Mouse (Mus musculus): ENCODE measurements around the gene Nedd9. TPM values are rescaled to one million over a fixed set of nuclear protein-coding genes. Genes with fewer than 3 reads are reported as not detected.

Gene Nedd9
- polyA plus RNA-seq, 1 experiment from 2014 or later = 6.0 TPM

DNA sequence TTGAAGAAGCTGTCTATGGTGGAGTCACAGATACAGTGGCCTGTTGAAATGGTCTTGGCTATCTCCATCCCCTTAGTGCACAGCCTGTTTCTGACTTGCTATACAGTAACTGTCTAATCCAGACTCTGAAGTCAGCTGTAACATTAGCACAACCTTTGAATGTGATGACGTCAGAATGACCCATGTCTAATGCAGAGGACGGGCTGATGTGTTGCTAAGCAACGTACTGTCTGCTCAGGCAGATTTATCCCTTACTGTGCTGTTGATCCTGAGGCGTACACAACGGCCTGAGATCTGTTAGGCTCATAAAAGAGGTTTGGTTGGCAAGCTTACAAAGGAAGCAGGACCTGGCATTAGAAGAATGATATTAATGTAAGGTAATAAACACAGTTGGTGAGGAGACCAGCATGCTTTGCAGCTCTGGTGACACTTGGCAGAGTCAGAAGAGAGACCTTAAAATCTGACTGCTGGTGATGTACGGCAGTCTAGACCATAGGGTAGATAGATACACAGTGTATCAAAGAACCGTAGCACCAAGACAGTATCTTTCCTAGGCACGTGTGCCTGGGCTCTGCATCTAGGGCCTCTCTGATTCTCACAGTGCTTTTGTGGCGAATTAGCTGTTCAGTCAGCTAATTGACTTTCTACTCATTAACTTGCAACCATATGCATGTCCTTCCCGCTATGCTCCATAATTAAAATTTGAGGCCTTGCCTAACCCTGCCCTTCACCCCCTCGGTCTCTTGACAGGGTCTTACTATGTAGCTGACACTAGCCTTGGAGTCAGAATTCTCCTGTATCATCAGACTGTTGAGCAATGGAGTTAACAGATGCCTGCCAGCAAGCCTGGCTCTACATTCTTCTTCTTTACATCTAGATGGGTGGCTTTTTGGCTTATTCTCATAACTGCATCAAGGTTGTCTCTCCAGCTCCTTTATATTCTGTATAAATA, 70.8 kb downstream of the Nedd9 start:
- no peak for ATAC-seq (ENCODE audit: low read depth)
- H3K27me3 ChIP-seq (ENCODE audit: control insufficient read depth, insufficient read depth, low read depth, low read length) = no peaks in the 10 kb centered on the region
- H3K27ac ChIP-seq (ENCODE audit: low read length) = no peak overlapping the region
- H3K9me3 ChIP-seq (replicated peaks; ENCODE audit: control insufficient read depth, low read length) = no peaks in the 10 kb centered on the region
- H3K4me1 ChIP-seq (ENCODE audit: control insufficient read depth, low read depth, low read length) = no peaks in the 10 kb centered on the region
- 60% methylated on average over 11 of the region's 11 CpGs for WGBS (ENCODE audit: insufficient replicate concordance)
- no peak overlapping the region for H3K4me3 ChIP-seq (ENCODE audit: low read depth, low read length)
- no peak overlapping the region for H3K4me2 ChIP-seq (ENCODE audit: low read depth, low read length)
- H3K9ac ChIP-seq (ENCODE audit: low read depth, low read length) = no peak overlapping the region
- no peaks in the 10 kb centered on the region for H3K36me3 ChIP-seq (ENCODE audit: control insufficient read depth, insufficient read depth)

DNA sequence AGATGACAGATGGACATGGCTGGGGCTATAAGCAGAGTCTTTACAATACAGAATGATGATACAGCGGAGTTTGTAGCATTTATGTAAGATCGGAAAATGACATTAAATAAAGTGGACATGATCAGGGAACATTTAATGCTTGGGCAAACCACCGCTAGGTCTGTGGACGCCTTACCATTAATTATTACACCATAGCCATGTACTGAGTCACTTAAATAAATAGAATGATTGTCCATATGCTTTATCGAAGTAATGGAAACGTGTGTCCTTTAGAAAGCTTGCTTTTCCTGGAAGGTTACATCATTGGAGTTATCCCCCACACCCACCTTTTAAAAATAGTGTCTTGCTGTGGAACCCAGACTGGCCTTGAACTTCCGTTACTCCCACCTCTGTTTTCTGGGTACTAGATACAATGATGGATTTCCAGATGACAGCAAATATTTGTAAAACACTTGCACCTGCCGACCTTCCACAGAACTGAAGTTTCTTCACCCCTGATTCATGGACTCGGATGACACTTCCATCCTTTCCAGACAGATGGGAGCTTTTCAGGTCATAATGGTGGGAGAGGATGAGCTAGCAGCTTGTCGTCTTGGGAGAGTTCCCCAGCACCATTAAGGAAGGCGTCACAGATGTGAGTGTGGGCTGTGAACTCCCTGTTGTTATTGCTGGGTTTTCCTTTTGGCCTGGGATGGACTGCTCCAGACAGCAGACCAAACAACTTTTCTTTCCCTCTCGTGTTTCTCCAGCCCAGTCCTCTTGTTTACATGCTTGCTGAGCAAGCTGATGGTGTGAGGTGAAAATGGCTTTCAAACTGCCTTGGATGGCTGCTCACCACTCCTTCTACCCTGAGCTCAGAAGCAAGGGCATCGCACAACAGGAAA, 76.7 kb downstream of the Nedd9 start:
- no peaks in the 10 kb centered on the region for H3K36me3 ChIP-seq (ENCODE audit: control insufficient read depth, insufficient read depth)
- no peak for ATAC-seq (ENCODE audit: low read depth)
- no peak overlapping the region for H3K27ac ChIP-seq (ENCODE audit: low read length)
- no peaks in the 10 kb centered on the region for H3K9me3 ChIP-seq (replicated peaks; ENCODE audit: control insufficient read depth, low read length)
- no peaks in the 10 kb centered on the region for H3K27me3 ChIP-seq (ENCODE audit: control insufficient read depth, insufficient read depth, low read depth, low read length)
- H3K4me1 ChIP-seq (ENCODE audit: control insufficient read depth, low read depth, low read length) = no peaks in the 10 kb centered on the region
- H3K9ac ChIP-seq (ENCODE audit: low read depth, low read length) = no peak overlapping the region
- 56% methylated on average over 13 of the region's 13 CpGs for WGBS (ENCODE audit: insufficient replicate concordance)
- no peak overlapping the region for H3K4me3 ChIP-seq (ENCODE audit: low read depth, low read length)
- H3K4me2 ChIP-seq (ENCODE audit: low read depth, low read length) = no peak overlapping the region

- no peak overlapping the region for H3K4me2 ChIP-seq (ENCODE audit: low read depth, low read length)
- no peaks in the 10 kb centered on the region for H3K4me1 ChIP-seq (ENCODE audit: control insufficient read depth, low read depth, low read length)
- H3K9ac ChIP-seq (ENCODE audit: low read depth, low read length) = no peak overlapping the region
- H3K36me3 ChIP-seq (ENCODE audit: control insufficient read depth, insufficient read depth) = no peaks in the 10 kb centered on the region
- H3K27ac ChIP-seq (ENCODE audit: low read length) = no peak overlapping the region
- H3K4me3 ChIP-seq (ENCODE audit: low read depth, low read length) = no peak overlapping the region
- H3K9me3 ChIP-seq (replicated peaks; ENCODE audit: control insufficient read depth, low read length) = no peaks in the 10 kb centered on the region
- ATAC-seq (ENCODE audit: low read depth) = no peak
- WGBS (ENCODE audit: insufficient replicate concordance) = 74% methylated on average over 3 of the region's 3 CpGs
- H3K27me3 ChIP-seq (ENCODE audit: control insufficient read depth, insufficient read depth, low read depth, low read length) = no peaks in the 10 kb centered on the region
Measured at GRCm38 (mm10) chr13:41409291-41409690, 77.9 kb downstream of the Nedd9 start.

GRCm38 (mm10) chr13:41408374-41408952, 78.7 kb downstream of the Nedd9 start:
- H3K9me3 ChIP-seq (replicated peaks; ENCODE audit: control insufficient read depth, low read length) = no peaks in the 10 kb centered on the region
- H3K9ac ChIP-seq (ENCODE audit: low read depth, low read length) = no peak overlapping the region
- H3K27ac ChIP-seq (ENCODE audit: low read length) = no peak overlapping the region
- H3K4me2 ChIP-seq (ENCODE audit: low read depth, low read length) = no peak overlapping the region
- 70% methylated on average over 10 of the region's 10 CpGs for WGBS (ENCODE audit: insufficient replicate concordance)
- no peaks in the 10 kb centered on the region for H3K36me3 ChIP-seq (ENCODE audit: control insufficient read depth, insufficient read depth)
- no peaks in the 10 kb centered on the region for H3K27me3 ChIP-seq (ENCODE audit: control insufficient read depth, insufficient read depth, low read depth, low read length)
- H3K4me3 ChIP-seq (ENCODE audit: low read depth, low read length) = no peak overlapping the region
- ATAC-seq (ENCODE audit: low read depth) = no peak
- H3K4me1 ChIP-seq (ENCODE audit: control insufficient read depth, low read depth, low read length) = no peaks in the 10 kb centered on the region

- H3K4me3 ChIP-seq (ENCODE audit: low read depth, low read length) = no peak overlapping the region
- no peak for ATAC-seq (ENCODE audit: low read depth)
- H3K27me3 ChIP-seq (ENCODE audit: control insufficient read depth, insufficient read depth, low read depth, low read length) = no peaks in the 10 kb centered on the region
- H3K27ac ChIP-seq (ENCODE audit: low read length) = no peak overlapping the region
- no peaks in the 10 kb centered on the region for H3K36me3 ChIP-seq (ENCODE audit: control insufficient read depth, insufficient read depth)
- H3K4me2 ChIP-seq (ENCODE audit: low read depth, low read length) = no peak overlapping the region
- H3K9ac ChIP-seq (ENCODE audit: low read depth, low read length) = no peak overlapping the region
- peaks cover 3% of the 10 kb centered on the region; the same call in 1 of the 2 replicates for H3K4me1 ChIP-seq (ENCODE audit: control insufficient read depth, low read depth, low read length)
- H3K9me3 ChIP-seq (replicated peaks; ENCODE audit: control insufficient read depth, low read length) = no peaks in the 10 kb centered on the region
- 72% methylated on average over 5 of the region's 5 CpGs for WGBS (ENCODE audit: insufficient replicate concordance)
Measured at GRCm38 (mm10) chr13:41405009-41405408, 82.2 kb downstream of the Nedd9 start.

DNA sequence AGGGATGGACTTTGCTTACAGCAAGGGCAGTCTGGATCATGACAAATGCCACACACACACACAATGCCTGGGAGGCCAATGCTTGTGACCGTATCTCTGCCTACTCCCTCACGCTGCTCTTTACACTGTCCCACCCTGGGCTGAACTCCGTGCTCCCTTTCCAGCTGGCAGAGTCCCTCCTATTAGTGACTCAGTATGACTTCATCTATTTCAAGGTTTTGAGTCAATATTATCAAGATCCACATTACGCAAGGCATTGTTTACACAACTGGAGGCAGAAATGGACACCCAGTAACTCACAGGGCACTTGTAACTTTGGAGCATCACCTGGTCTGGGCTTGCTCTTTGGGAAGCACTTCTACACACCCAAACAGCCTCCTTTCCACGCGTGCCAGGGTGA, 83.3 kb downstream of the Nedd9 start:
- Histone ChIP-seq H3K4me3 (ENCODE audit: low read depth, low read length) (no peak overlapping the region), H3K9ac (ENCODE audit: low read depth, low read length) (no peak overlapping the region), H3K27ac (ENCODE audit: low read length) (no peak overlapping the region), H3K9me3 (replicated peaks; ENCODE audit: control insufficient read depth, low read length) (no peaks in the 10 kb centered on the region), H3K36me3 (ENCODE audit: control insufficient read depth, insufficient read depth) (no peaks in the 10 kb centered on the region), H3K4me1 (ENCODE audit: control insufficient read depth, low read depth, low read length) (peaks cover 3% of the 10 kb centered on the region; the same call in 1 of the 2 replicates), H3K4me2 (ENCODE audit: low read depth, low read length) (no peak overlapping the region), H3K27me3 (ENCODE audit: control insufficient read depth, insufficient read depth, low read depth, low read length) (no peaks in the 10 kb centered on the region)
- 63% methylated on average over 6 of the region's 6 CpGs for WGBS (ENCODE audit: insufficient replicate concordance)
- peak; percentile 93 for ATAC-seq (ENCODE audit: low read depth)

DNA sequence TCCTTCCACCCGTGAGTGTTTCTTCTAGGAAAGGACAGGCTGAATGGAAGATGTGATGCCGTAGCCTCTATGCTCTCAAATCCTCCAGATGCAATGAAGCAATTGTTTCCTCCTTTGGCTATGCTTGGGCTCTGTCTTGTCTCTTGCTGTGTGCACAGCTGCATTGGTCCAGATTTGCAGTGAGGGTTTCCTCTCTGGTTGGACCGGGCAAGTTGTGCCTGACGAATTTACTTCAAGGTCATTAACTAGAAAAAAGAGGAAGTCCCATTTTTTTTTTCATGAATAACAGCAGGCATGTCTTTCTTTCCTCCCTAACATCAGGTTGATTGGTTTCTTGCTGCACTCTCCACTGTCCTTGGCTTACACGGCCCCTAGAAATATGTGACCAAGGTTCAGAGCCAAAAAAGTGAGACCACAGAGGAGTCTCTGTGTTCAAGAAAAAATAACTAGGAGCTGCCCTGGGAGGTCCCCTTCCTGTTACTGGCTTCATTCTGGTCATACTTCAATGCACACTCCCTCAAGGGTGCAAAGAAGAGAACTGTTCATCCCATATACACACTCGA, 84.6 kb downstream of the Nedd9 start:
- no peak for ATAC-seq (ENCODE audit: low read depth)
- H3K27ac ChIP-seq (ENCODE audit: low read length) = no peak overlapping the region
- 25% methylated on average over 6 of the region's 6 CpGs for WGBS (ENCODE audit: insufficient replicate concordance)

DNA sequence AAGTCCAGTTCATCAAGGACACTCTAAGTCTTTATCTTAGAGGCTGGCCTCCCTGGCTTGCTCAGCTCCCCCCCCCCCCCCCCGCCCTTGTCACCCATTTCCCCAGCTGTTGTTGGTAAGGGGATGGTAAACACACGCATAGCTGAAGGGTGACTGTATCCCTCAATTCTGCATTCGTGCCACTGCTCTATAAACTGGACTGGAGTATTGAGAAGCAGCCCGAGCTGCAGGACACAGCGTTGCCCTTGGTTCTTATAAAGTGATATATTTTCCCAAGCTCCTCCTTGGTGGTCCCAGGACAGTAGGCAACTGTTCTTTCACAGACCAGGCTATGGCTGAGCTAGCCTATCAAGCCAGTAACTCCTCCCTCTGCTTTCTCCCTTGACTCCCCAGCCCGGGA, 85.4 kb downstream of the Nedd9 start:
- H3K4me2 ChIP-seq (ENCODE audit: low read depth, low read length) = no peak overlapping the region
- H3K9me3 ChIP-seq (replicated peaks; ENCODE audit: control insufficient read depth, low read length) = no peaks in the 10 kb centered on the region
- H3K9ac ChIP-seq (ENCODE audit: low read depth, low read length) = no peak overlapping the region
- ATAC-seq (ENCODE audit: low read depth) = no peak
- H3K27ac ChIP-seq (ENCODE audit: low read length) = no peak overlapping the region
- H3K36me3 ChIP-seq (ENCODE audit: control insufficient read depth, insufficient read depth) = no peaks in the 10 kb centered on the region
- peaks cover 3% of the 10 kb centered on the region; the same call in 1 of the 2 replicates for H3K4me1 ChIP-seq (ENCODE audit: control insufficient read depth, low read depth, low read length)
- H3K4me3 ChIP-seq (ENCODE audit: low read depth, low read length) = no peak overlapping the region
- WGBS (ENCODE audit: insufficient replicate concordance) = 58% methylated on average over 6 of the region's 6 CpGs
- no peaks in the 10 kb centered on the region for H3K27me3 ChIP-seq (ENCODE audit: control insufficient read depth, insufficient read depth, low read depth, low read length)

More for the DNA sequence above, 84.6 kb downstream of the Nedd9 start:
- Histone ChIP-seq H3K36me3 (ENCODE audit: control insufficient read depth, insufficient read depth) (no peaks in the 10 kb centered on the region), H3K27me3 (ENCODE audit: control insufficient read depth, insufficient read depth, low read depth, low read length) (no peaks in the 10 kb centered on the region), H3K9me3 (replicated peaks; ENCODE audit: control insufficient read depth, low read length) (no peaks in the 10 kb centered on the region), H3K9ac (ENCODE audit: low read depth, low read length) (no peak overlapping the region), H3K4me1 (ENCODE audit: control insufficient read depth, low read depth, low read length) (peaks cover 3% of the 10 kb centered on the region; the same call in 1 of the 2 replicates), H3K4me3 (ENCODE audit: low read depth, low read length) (no peak overlapping the region), H3K4me2 (ENCODE audit: low read depth, low read length) (no peak overlapping the region)
